Mouse (Mus musculus) hindbrain, postnatal 0 days (tissue): ENCODE measurements around the gene Chd4. TPM values are rescaled to one million over a fixed set of nuclear protein-coding genes. Genes with fewer than 3 reads are reported as not detected.

Source experiments
- ATAC-seq: fragments of 200-750 bp; cut with Nextera tagmentation; 2 replicates; pipeline ENCODE4 v1.8.0; 2017; ENCODE audit warnings: mild to moderate bottlenecking, moderate TSS enrichment, moderate library complexity
- DNase-seq: peaks from one replicate; pipeline ENCODE4 v3.0.0-alpha.2; 2015; ENCODE audit warnings: low spot score
- H3K27ac ChIP-seq: fragments of 300-500 bp; sonication (generic); 2 replicates; pipeline ENCODE4 v1.5.1; 2014; ENCODE audit warnings: mild to moderate bottlenecking
- H3K27me3 ChIP-seq: fragments of 300-500 bp; sonication (generic); 2 replicates; pipeline ENCODE4 v1.6.1; 2014; ENCODE audit warnings: low read length, mixed read lengths; ENCODE audit not compliant: insufficient read depth
- H3K36me3 ChIP-seq: fragments of 300-500 bp; sonication (generic); 2 replicates; pipeline ENCODE4 v1.6.1; 2014; ENCODE audit warnings: low read length, mixed read lengths; ENCODE audit not compliant: insufficient read depth
- H3K4me1 ChIP-seq: fragments of 300-500 bp; sonication (generic); 2 replicates; pipeline ENCODE4 v1.6.1; 2014; ENCODE audit warnings: antibody characterized with exemption, low read length, mixed read lengths; ENCODE audit not compliant: insufficient read depth
- H3K4me2 ChIP-seq: fragments of 300-500 bp; sonication (generic); 2 replicates; pipeline ENCODE4 v1.6.1; 2014; ENCODE audit warnings: low read depth, mild to moderate bottlenecking, low read length, moderate library complexity, mixed read lengths
- H3K4me3 ChIP-seq: fragments of 300-500 bp; sonication (generic); 2 replicates; pipeline ENCODE4 v1.5.1; 2014; ENCODE audit warnings: low read length
- H3K9ac ChIP-seq: fragments of 300-500 bp; sonication (generic); replicated peaks from 2 replicates; pipeline ENCODE4 v1.6.1; 2014; ENCODE audit warnings: mild to moderate bottlenecking, low read length, moderate library complexity, mixed read lengths
- H3K9me3 ChIP-seq: fragments of 300-500 bp; sonication (generic); 2 replicates; pipeline ENCODE4 v1.6.1; 2016; ENCODE audit warnings: low read length, mixed read lengths
- CTCF ChIP-seq: IDR thresholded peaks from 2 replicates; pipeline ENCODE4 v1.5.1; 2016; ENCODE audit warnings: antibody characterized with exemption, control low read depth, low read depth
- whole genome bisulfite sequencing: fragments of 180-500 bp; shearing (Covaris S2); extraction: QIAGEN DNeasy Blood & Tissue Kit; methylation state at CpG from one replicate; pipeline ENCODE4 v1.1.7; 2014; 5-methylcytosine and 5-hydroxymethylcytosine counted together
- polyA plus RNA-seq: library from polyadenylated mRNA; unstranded; fragments of >200 nt; fragmentation: Nextera tagmentation; extraction: Ambion mirVana; gene quantifications from 2 replicates; pipeline ENCODE4 v1.2.1, GENCODE M21; 2015
- total RNA-seq: library from RNA; depleted of rRNA; stranded (reverse); fragments of >200 nt; gene quantifications from 2 replicates; pipeline ENCODE4 v1.2.3, GENCODE M21; 2014

Gene Chd4
- total and polyA plus RNA-seq, 2 experiments from 2014 or later: 94.7 to 106 TPM

GRCm38 (mm10) chr6:125099421-125099971 is 3.7 kb downstream of the Chd4 start:
- no peak for ATAC-seq
- peak; percentile 70 for DNase-seq
- Histone ChIP-seq H3K9me3 (no peaks in the 10 kb centered on the region), H3K4me3 (peak overlapping the region; percentile 17), H3K4me2 (peak overlapping the region; percentile 92), H3K36me3 (peaks cover 36% of the 10 kb centered on the region), H3K4me1 (peaks cover 27% of the 10 kb centered on the region), H3K27ac (peak overlapping the region; percentile 70), H3K9ac (peak overlapping the region; percentile 55), H3K27me3 (no peaks in the 10 kb centered on the region)
- 20% methylated on average over 5 of the region's 5 CpGs for WGBS
- no peak for TF ChIP-seq CTCF

- no peaks in the 10 kb centered on the region for H3K27me3 ChIP-seq
- DNase-seq: no peak
- no peak overlapping the region for H3K27ac ChIP-seq
- no peak overlapping the region for H3K4me3 ChIP-seq
- no peak for TF ChIP-seq CTCF
- peaks cover 54% of the 10 kb centered on the region for H3K36me3 ChIP-seq
- H3K9ac ChIP-seq: no peak overlapping the region
- ATAC-seq: no peak
- H3K9me3 ChIP-seq: no peaks in the 10 kb centered on the region
- no peak overlapping the region for H3K4me2 ChIP-seq
- peaks cover 27% of the 10 kb centered on the region for H3K4me1 ChIP-seq
- WGBS: 81% methylated on average over 9 of the region's 9 CpGs
These were observed 5.7 kb downstream of the Chd4 start for GRCm38 (mm10) chr6:125101444-125101843.

GRCm38 (mm10) chr6:125104223-125104622 is 8.4 kb downstream of the Chd4 start:
- Histone ChIP-seq H3K27ac (no peak overlapping the region), H3K4me2 (no peak overlapping the region), H3K36me3 (peaks cover 82% of the 10 kb centered on the region), H3K4me1 (peaks cover 9% of the 10 kb centered on the region), H3K9ac (no peak overlapping the region), H3K27me3 (no peaks in the 10 kb centered on the region), H3K4me3 (no peak overlapping the region), H3K9me3 (no peaks in the 10 kb centered on the region)
- ATAC-seq (no peak), DNase-seq (no peak)
- no peak for TF ChIP-seq CTCF
- WGBS: 91% methylated on average over 4 of the region's 4 CpGs

GRCm38 (mm10) chr6:125107705-125108104 is 11.9 kb downstream of the Chd4 start:
- Histone ChIP-seq H3K27me3 (no peaks in the 10 kb centered on the region), H3K4me1 (no peaks in the 10 kb centered on the region), H3K4me2 (no peak overlapping the region), H3K36me3 (peaks cover 89% of the 10 kb centered on the region), H3K9me3 (no peaks in the 10 kb centered on the region), H3K9ac (no peak overlapping the region), H3K27ac (no peak overlapping the region), H3K4me3 (no peak overlapping the region)
- DNase-seq (no peak), ATAC-seq (no peak)
- 96% methylated on average over 2 of the region's 2 CpGs for WGBS
- peak; percentile 53 for TF ChIP-seq CTCF

- H3K36me3 ChIP-seq: peaks cover 95% of the 10 kb centered on the region
- H3K27me3 ChIP-seq: no peaks in the 10 kb centered on the region
- no peak overlapping the region for H3K9ac ChIP-seq
- H3K27ac ChIP-seq: no peak overlapping the region
- no peak overlapping the region for H3K4me2 ChIP-seq
- 94% methylated on average over 14 of the region's 14 CpGs for WGBS
- no peak for ATAC-seq
- no peak for DNase-seq
- no peak for TF ChIP-seq CTCF
- H3K4me3 ChIP-seq: no peak overlapping the region
- no peaks in the 10 kb centered on the region for H3K9me3 ChIP-seq
- H3K4me1 ChIP-seq: no peaks in the 10 kb centered on the region
These were observed 13.6 kb downstream of the Chd4 start for GRCm38 (mm10) chr6:125109371-125109770.

GRCm38 (mm10) chr6:125110927-125111326 is 15.1 kb downstream of the Chd4 start:
- Histone ChIP-seq H3K27ac (no peak overlapping the region), H3K9me3 (no peaks in the 10 kb centered on the region), H3K4me3 (no peak overlapping the region), H3K9ac (no peak overlapping the region), H3K36me3 (peaks cover 86% of the 10 kb centered on the region), H3K27me3 (no peaks in the 10 kb centered on the region), H3K4me1 (no peaks in the 10 kb centered on the region), H3K4me2 (no peak overlapping the region)
- WGBS: 89% methylated on average over 7 of the region's 7 CpGs
- ATAC-seq (peak; percentile 69), DNase-seq (peak; percentile 74)
- TF ChIP-seq CTCF: peak; percentile 68

- H3K36me3 ChIP-seq: peaks cover 85% of the 10 kb centered on the region
- no peak overlapping the region for H3K4me2 ChIP-seq
- no peak overlapping the region for H3K27ac ChIP-seq
- H3K4me3 ChIP-seq: no peak overlapping the region
- TF ChIP-seq CTCF: no peak
- H3K4me1 ChIP-seq: no peaks in the 10 kb centered on the region
- ATAC-seq (no peak), DNase-seq (no peak)
- H3K9ac ChIP-seq: no peak overlapping the region
- H3K27me3 ChIP-seq: no peaks in the 10 kb centered on the region
- WGBS: 91% methylated on average over 11 of the region's 11 CpGs
- no peaks in the 10 kb centered on the region for H3K9me3 ChIP-seq
These were observed 16.8 kb downstream of the Chd4 start for GRCm38 (mm10) chr6:125112553-125112952.
